Mouse (Mus musculus): ENCODE measurements around the gene Fgd2.

DNA sequence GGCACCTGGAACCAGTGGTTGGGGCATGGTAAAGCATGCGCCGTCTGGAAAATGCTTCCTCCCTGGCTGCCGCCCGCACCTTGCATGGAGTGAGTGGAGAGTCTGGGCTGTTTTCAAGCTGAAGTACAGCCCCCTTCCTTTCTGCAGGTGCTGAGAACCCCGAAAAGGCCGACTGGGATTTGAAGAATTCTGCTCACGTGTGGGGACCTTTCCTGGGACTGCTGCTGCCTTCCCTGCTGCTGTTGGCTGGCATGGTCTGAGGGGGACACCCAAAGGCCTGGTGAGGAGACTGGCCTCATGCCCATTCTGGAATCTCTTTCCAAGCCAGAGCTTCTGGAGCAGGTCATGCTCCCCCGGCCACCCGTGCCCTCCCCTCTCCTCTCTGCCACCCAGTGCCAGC is 33.0 kb upstream of the Fgd2 start:
- no peak for TF ChIP-seq GATA1 (IDR thresholded peaks at IDR 0.05; ENCODE audit: borderline replicate concordance, low read length)
- no peak for TF ChIP-seq FLI1 (IDR thresholded peaks at IDR 0.05; ENCODE audit: low read length)
